Mouse (Mus musculus): ENCODE data around the gene Mmp9.

GRCm38 (mm10) chr2:164898008-164898407 lies 42.6 kb upstream of the Mmp9 start:
- TF ChIP-seq CTCF (conservative IDR thresholded peaks at IDR 0.05; ENCODE audit: low read length) (no peak), NANOG (IDR thresholded peaks at IDR 0.05; ENCODE audit: borderline replicate concordance, low read length) (no peak)

Measured in E14TG2a.4 (cell line).